Mouse (Mus musculus) cerebellum, adult 18-20 months (tissue): ENCODE results near the gene Rufy3.
A peak's percentile ranks its signal among the peaks of the same experiment; 100 is the strongest.

ENCODE experiments used
- DNase-seq, 2 experiments: peaks; one replicate each; pipeline ENCODE4 v3.0.0; 2021

The Rufy3 gene

DNA sequence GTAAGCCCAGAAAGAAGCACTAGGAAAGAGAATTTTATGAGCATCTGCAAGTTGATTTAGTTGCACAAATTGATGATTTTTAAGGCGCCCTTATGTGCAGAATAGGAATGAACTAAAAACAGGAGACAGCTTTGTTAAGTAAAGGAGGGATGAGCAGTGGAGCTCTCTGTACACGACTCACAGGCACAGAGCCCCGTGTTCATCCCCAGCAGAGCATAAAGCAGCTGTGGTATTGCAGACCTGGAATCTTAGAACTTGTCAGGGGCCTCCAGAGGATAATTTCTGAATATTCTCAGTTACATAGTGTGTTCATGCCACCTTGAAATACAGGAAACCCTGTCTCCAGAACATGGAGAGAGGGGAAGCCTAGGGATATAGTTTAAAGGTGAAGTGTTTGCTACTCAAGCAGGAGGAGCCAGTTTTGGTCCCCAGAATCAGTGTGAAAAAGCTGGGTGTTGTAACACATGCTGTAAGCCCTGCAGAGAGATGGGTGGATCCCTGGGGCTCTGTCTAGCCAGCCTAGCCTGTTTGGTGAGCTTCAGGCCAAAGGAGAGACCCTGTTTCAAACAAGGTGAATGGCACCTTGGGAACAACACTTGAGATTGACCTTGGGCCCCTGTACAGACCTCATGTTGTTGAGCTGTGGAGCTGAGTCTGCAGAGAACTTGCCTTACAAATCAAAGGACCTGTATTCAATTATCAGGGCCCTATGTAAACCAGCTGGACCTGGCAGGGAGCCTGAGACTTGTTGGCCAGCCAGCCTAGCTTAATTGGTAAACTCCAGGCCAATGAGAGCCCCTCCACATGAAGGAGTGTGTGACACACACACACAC lies 10.9 kb downstream of the Rufy3 start:
- no peak for DNase-seq

DNA sequence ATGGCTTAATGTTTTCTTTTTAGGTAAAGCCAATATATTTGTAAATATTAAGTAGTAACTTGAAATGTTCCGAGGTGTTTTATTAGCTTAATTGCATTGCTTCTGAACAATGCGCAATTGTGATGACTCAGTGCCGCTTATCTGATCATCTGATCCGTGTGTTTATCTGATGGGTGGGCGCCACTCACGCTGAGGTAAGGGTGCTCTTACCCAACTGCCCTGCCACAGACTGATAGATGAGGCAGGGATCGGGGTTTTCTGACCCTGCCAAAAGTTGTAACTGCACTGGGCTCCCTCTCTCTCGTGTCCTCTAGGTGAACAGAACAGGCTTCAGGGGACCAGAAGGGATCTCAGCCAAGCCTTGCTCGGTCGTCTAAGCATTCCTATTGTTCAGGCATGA lies 15.8 kb downstream of the Rufy3 start:
- no peak for DNase-seq

DNA sequence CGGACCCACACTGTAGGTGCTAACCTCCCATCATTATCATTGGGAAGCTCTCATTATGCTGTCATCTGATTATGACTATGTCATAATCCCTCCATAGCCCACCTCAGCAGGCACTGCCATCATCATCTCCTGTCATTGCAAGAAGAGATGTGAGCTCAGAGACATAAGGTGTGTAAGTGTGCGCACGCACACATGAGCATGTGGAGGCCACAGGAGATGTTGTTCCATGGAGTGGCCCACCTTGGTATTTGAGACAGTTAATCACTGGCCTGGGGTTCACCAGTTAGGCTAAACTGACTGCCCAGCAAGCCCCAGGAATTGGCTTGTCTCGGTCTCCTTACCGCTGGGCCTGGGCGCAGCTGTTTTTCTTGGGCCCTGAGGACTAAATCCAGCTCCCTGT lies 16.5 kb downstream of the Rufy3 start:
- DNase-seq = no peak

GRCm38 (mm10) chr5:88583271-88584031 lies 18.6 kb downstream of the Rufy3 start:
- DNase-seq = peak; percentile 84 to 91

- DNase-seq = peak; percentile 56 to 65
These were observed 19.2 kb downstream of the Rufy3 start for GRCm38 (mm10) chr5:88584061-88584460.

GRCm38 (mm10) chr5:88586407-88587174 lies 21.8 kb downstream of the Rufy3 start:
- DNase-seq = peak; percentile 81 to 86

DNA sequence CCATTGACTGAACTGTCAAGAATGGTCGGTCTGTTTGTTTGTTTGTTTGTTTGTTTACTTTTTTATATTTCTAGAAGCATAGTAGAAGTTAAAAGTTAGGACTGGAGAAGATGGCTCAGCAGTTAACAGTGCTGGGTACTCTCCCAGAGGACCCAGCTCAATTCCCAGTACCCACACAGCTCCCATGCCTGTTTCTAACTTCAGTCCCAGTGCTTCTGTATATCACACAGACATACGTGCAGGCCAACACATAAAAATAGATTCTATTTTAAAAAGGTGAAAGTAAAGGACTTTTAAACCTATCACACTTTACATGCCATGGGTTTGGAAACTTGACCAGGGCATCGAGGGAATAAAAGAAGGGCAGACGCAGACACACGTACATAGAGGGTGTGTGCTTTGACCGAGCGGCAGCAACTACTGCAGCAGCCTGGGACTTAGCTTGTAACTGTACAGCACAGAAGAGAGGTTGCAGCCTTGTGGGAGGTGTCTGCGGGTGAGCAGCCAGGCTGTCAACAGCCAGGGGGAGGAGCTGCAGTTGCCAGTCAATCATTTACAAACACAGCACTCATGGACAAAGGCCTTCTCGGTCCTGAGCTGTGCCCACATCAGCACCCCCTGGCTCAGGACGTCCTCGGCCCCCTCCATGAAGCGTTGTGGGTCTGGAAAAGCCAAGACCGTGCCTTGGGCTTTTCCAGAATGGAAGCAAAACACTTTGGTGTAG lies 22.5 kb downstream of the Rufy3 start:
- DNase-seq = peak; percentile 33 to 50

DNA sequence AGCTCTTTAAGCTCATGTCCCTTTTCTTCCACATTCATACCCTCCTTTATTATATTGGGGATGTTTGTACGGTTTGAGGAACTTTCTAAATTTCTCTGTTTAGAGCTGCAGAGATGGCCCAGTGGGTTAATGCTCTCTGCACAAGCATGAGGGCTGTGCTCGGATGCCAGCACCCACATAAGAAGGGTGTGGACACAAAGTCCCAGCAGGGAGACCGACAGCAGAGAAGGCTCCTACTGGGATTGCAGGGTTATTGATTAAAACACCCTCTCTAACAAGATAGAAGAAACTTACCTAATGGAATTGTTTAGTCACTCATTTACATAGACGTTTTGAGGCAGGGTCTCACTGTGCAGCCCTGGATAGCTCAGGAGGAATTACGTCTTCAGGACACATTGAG lies 23.6 kb downstream of the Rufy3 start:
- no peak for DNase-seq

DNA sequence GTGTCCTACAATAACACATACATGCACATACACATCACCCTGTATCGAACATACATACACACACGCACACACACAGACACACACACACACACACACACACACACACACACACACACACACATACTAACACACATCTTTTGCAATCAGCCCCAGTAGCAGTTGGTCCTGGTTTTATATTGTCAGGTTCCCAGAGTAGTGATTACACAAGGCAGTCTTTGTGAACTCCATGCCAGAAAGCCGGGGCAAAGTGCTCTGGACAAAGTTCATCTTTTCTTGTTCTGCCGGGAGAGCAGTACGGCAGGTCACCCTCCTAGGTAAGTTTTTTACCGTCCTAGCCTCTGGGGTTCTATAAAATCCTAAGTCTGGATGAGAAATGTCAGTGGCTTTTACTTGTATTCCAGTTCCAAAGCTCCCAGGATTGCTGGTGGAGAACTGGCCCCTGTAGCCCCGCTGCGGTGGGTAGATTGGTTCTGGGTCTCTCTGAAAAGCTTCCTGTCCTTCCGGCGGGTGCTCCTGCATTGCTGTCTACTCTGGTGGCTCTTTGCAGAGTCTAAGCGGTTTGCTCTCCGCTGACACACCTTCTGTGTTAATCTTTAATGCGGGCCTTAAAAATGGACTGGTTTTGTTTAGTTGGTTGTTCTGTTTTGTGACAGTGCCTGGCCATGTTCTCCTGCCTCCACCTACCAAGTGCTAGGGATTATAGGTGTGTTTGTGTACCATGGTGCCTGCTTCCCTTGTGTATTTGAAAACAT lies 28.8 kb downstream of the Rufy3 start:
- no peak for DNase-seq

GRCm38 (mm10) chr5:88594173-88594569 lies 29.3 kb downstream of the Rufy3 start:
- no peak for DNase-seq

DNA sequence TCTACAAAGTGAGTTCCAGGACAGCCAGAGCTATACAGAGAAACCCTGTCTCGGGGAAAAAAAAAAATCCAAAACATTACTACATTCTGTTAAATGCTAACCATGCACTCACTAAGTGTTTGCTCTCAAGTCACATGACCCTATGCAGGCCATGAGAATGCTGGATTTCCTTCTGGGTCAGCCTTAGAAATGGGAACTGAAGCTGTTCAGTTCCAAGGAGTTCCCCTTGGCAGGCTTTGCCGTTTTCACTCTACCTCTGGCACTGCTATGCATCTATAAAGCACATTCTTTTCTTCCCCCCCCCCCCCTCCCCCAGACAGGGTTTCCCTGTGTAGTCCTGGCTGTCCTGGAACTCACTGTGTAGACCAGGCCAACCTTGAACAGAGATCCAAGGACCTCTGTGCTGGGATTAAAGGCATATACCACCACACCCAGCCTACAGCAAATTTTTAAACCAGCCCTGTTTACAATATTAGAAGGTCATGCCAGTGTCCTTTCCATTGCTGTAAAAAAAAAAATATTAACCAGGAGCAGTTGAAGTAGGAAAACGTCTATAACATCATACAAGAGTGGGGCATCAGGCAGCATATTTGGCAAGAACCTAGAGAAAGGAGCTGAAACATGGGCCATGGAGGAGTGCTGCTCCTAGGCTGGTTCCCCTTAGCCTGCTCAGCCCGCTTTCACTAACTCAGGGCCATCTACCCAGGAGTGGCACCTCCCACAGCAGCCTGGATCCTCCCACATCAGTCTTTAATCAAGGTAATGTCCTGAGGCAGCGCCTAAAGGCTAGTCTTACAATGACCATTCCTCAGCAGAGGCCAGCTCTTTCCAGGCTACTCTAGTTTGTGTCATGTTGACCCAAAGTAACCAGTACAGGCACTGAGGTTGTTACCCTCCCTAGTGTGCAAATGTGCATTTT lies 31.0 kb downstream of the Rufy3 start:
- DNase-seq = no peak

DNA sequence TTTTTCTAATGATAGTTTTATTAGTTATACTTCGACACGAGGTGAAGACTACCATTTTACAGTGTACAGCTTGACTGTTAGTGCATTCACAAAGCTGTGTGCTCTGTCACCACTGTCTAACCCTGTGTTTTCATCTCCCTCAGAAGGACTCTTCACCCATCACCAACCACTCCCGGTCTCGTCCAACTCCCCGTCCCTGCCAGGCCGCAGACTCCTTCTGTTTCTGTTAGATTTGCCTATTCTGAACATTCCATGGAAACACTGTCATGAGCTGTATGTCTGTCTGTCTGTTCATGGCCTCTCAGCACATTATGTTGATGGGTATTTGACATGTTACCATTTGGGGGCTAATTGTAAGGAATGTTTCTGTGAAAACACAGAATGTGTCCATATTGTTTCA lies 34.1 kb downstream of the Rufy3 start:
- DNase-seq = no peak

DNA sequence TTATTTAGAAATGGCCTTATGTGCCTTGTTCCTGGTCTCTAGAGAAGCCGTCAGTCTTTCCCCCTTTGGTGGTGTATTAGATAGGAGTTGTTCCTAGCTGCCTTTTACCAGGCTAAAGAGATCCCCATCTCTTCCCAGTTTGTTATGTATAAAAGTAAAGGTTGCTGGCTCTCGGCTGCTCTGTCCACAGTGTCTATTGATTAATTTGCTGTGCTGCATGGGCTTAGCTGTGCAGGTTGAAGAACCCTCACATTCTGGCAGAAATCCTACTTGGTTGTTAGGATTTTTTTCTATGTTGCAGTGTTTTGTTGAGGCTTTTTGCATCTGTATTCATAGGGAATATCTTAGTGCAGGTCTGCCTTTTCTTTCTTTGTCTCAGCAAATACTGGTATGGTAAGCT lies 37.2 kb downstream of the Rufy3 start:
- DNase-seq = no peak

- DNase-seq = no peak
These were observed 37.9 kb downstream of the Rufy3 start for GRCm38 (mm10) chr5:88602713-88603112.

DNA sequence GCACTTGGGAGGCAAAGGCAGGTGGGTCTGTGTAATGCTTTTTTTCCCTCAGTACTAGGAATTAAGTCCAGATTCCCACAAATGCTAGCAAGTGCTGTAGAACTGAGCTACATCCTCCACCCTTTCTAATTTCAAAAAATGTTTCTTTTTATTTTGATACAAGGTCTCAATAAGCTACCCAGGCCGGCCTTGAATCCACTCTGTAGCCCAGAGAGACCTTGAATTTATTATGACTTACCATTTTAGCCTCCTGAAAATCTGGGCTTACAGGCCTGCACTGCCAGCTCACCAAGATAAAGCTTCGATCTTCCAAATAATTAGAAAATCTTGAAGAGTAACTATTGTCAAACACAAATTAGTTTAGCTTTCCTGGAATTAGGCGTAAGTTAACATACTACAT lies 39.2 kb downstream of the Rufy3 start:
- no peak for DNase-seq

- no peak for DNase-seq
These were observed 40.0 kb downstream of the Rufy3 start for GRCm38 (mm10) chr5:88604641-88605358.

DNA sequence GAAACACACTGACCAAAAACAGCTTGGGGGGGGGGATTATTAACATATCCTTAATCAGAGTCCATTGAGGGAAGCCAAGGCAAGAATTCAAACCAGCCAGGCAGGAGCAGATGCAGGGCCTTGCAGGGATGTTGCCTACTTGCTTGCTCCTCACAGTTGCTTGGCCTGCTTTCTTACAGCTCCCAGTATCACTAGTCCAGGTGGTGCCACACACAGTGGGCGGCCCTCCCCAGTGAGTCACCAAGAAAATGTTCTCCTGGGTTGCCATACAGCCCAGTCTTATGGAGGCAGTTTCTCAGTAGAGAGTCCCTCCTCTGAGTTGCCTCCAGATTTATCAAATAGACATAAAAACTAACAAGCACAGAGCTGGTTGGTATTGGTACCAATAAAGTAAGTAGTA lies 49.3 kb downstream of the Rufy3 start:
- no peak for DNase-seq

- no peak for DNase-seq
These were observed 52.1 kb downstream of the Rufy3 start for GRCm38 (mm10) chr5:88616988-88617387.

DNA sequence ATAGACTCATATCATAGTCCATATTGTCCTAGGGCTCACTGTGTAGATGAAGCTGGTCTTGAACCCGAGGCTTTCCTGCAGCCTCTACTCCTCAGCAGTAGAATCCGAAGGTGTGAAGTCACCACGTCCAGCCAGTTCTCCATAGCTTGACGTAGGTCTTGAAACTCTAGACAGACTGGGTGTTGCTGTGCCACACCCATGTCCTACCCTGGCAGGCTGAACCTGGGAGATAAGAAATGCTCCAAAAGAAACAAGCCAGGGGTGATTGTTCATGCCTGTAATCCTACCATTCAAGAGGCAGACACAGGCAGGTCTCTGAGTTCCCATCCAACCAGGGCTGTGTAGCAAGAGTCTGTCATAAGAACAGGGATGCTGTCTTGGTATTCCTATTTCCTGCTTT lies 62.7 kb downstream of the Rufy3 start:
- no peak for DNase-seq

DNA sequence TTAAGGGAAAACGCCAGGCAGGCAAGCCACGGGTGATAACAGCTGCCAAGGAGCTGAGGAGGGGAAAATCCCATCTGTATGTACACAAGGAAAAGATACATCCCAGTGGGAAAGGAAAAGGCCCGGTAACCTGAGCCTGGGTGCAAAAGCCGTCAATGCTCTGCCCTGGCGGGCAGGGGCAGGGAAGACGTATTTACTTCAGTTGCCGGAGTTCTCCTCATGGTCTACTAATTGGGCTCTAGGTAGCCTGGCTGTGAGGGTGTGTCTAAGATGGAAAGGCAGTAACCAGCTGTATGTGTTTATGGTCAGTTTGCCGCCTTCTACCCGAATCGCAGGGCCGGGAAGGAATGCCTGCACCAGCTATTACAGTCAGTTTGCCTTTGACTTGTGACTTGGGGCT lies 64.3 kb downstream of the Rufy3 start:
- DNase-seq = no peak
